Mouse (Mus musculus) MEL (cell line): Measurements from ENCODE around the gene Sbno2. TPM values are rescaled to one million over a fixed set of nuclear protein-coding genes. Genes with fewer than 3 reads are reported as not detected.

Experiments used
- DNase-seq: peaks from one replicate; pipeline ENCODE4 v3.0.0; 2011; ENCODE audit warnings: low read depth, low spot score
- H3K27ac ChIP-seq: 2 replicates; pipeline ENCODE4 v1.5.1; 2012; ENCODE audit warnings: low read depth, mild to moderate bottlenecking, control low read depth, low read length, moderate library complexity; ENCODE audit not compliant: control insufficient read depth
- H3K27me3 ChIP-seq, 2 experiments: fragments of 150-350 bp in 1 of 2; sonication (generic) in 1 of 2; 2 replicates each; pipeline ENCODE4 v1.6.1; 2012; ENCODE audit warnings: low read length in 2 of 2, mild to moderate bottlenecking in 2 of 2, improper control_type of control experiment in 1 of 2, moderate library complexity in 1 of 2; ENCODE audit not compliant: insufficient read depth in 2 of 2, control insufficient read depth in 1 of 2
- H3K36me3 ChIP-seq, 2 experiments: 2 replicates each; pipeline ENCODE4 v1.6.1; 2012 to 2014; ENCODE audit warnings: low read length in 2 of 2, improper control_type of control experiment in 1 of 2, inconsistent platforms in 1 of 2, mild to moderate bottlenecking in 1 of 2; ENCODE audit not compliant: insufficient read depth in 2 of 2, control insufficient read depth in 1 of 2
- H3K4me1 ChIP-seq, 2 experiments: fragments of 150-350 bp in 1 of 2; sonication (generic) in 1 of 2; 2 replicates each; pipeline ENCODE4 v1.6.1; 2012; ENCODE audit warnings: low read length in 2 of 2, improper control_type of control experiment in 1 of 2, mild to moderate bottlenecking in 1 of 2; ENCODE audit not compliant: insufficient read depth in 2 of 2, control insufficient read depth in 1 of 2
- H3K4me3 ChIP-seq, 2 experiments: fragments of 150-350 bp in 1 of 2; sonication (generic) in 1 of 2; 2 replicates each; pipeline ENCODE4 v1.5.1; 2012; ENCODE audit warnings: low read depth in 2 of 2, low read length in 2 of 2, mild to moderate bottlenecking in 2 of 2, moderate library complexity in 2 of 2, control low read depth in 1 of 2, improper control_type of control experiment in 1 of 2; ENCODE audit not compliant: control insufficient read depth in 1 of 2, insufficient read depth in 1 of 2
- H3K79me2 ChIP-seq: 2 replicates; pipeline ENCODE4 v1.6.1; 2012; ENCODE audit warnings: mild to moderate bottlenecking, low read length, moderate library complexity; ENCODE audit not compliant: control insufficient read depth, poor library complexity, insufficient read depth
- H3K9ac ChIP-seq: 2 replicates; pipeline ENCODE4 v1.6.1; 2012; ENCODE audit warnings: low read depth, mild to moderate bottlenecking, control low read depth, low read length, moderate library complexity; ENCODE audit not compliant: control insufficient read depth, poor library complexity, severe bottlenecking
- H3K9me3 ChIP-seq: fragments of 150-350 bp; sonication (generic); replicated peaks from 2 replicates; pipeline ENCODE4 v1.6.1; 2012; ENCODE audit warnings: mild to moderate bottlenecking, low read length, improper control_type of control experiment, moderate library complexity; ENCODE audit not compliant: insufficient read depth
- BHLHE40 ChIP-seq: IDR thresholded peaks from 2 replicates; pipeline ENCODE4 v1.6.1; 2012; ENCODE audit warnings: low read depth, mild to moderate bottlenecking, inconsistent platforms, low read length, improper control_type of control experiment, borderline replicate concordance
- CHD2 ChIP-seq: IDR thresholded peaks from 2 replicates; pipeline ENCODE4 v1.6.1; 2011; ENCODE audit warnings: low read length, improper control_type of control experiment
- CTCF ChIP-seq, 3 experiments: IDR thresholded peaks in 2 of 3; conservative IDR thresholded peaks in 1 of 3; 2 replicates each; pipeline ENCODE4 v1.5.1; 2011 to 2012; ENCODE audit warnings: low read length in 3 of 3, low read depth in 2 of 3, mild to moderate bottlenecking in 2 of 3, improper control_type of control experiment in 1 of 3, inconsistent platforms in 1 of 3, mixed read lengths in 1 of 3, moderate library complexity in 1 of 3; ENCODE audit not compliant: control insufficient read depth in 1 of 3, insufficient read depth in 1 of 3, poor library complexity in 1 of 3, severe bottlenecking in 1 of 3
- E2F4 ChIP-seq: IDR thresholded peaks from 2 replicates; pipeline ENCODE4 v1.6.1; 2011; ENCODE audit warnings: low read depth, low read length, improper control_type of control experiment, borderline replicate concordance
- ELF1 ChIP-seq: IDR thresholded peaks from 2 replicates; pipeline ENCODE4 v1.6.1; 2014; ENCODE audit warnings: low read depth, mild to moderate bottlenecking, inconsistent platforms, low read length, improper control_type of control experiment, moderate library complexity
- GABPA ChIP-seq: IDR thresholded peaks from 2 replicates; pipeline ENCODE4 v1.6.1; 2012; ENCODE audit warnings: low read depth, mild to moderate bottlenecking, inconsistent platforms, low read length, improper control_type of control experiment, moderate library complexity
- GATA1 ChIP-seq: IDR thresholded peaks from 2 replicates; pipeline ENCODE4 v1.6.1; 2011; ENCODE audit warnings: low read depth, low read length, improper control_type of control experiment
- KAT2A ChIP-seq: conservative IDR thresholded peaks from 2 replicates; pipeline ENCODE4 v1.6.1; 2012; ENCODE audit warnings: low read depth, low read length, improper control_type of control experiment, inconsistent platforms
- MAX ChIP-seq: IDR thresholded peaks from 2 replicates; pipeline ENCODE4 v1.6.1; 2011; ENCODE audit warnings: low read length, improper control_type of control experiment
- MAZ ChIP-seq: IDR thresholded peaks from 2 replicates; pipeline ENCODE4 v1.6.1; 2012; ENCODE audit warnings: low read depth, mild to moderate bottlenecking, inconsistent platforms, low read length, improper control_type of control experiment
- MXI1 ChIP-seq: IDR thresholded peaks from 2 replicates; pipeline ENCODE4 v1.6.1; 2011; ENCODE audit warnings: mild to moderate bottlenecking, low read depth, low read length, improper control_type of control experiment
- MYB ChIP-seq: IDR thresholded peaks from 2 replicates; pipeline ENCODE4 v1.6.1; 2011; ENCODE audit warnings: mild to moderate bottlenecking, low read depth, low read length, improper control_type of control experiment
- MYC ChIP-seq: IDR thresholded peaks from 2 replicates; pipeline ENCODE4 v1.6.1; 2011; ENCODE audit warnings: low read depth, mild to moderate bottlenecking, low read length, improper control_type of control experiment, moderate library complexity
- NRF1 ChIP-seq: IDR thresholded peaks from 2 replicates; pipeline ENCODE4 v1.6.1; 2014; ENCODE audit warnings: low read depth, mild to moderate bottlenecking, inconsistent platforms, low read length, improper control_type of control experiment, moderate library complexity; ENCODE audit not compliant: poor library complexity, insufficient read depth, severe bottlenecking
- POLR2A ChIP-seq, 2 experiments: IDR thresholded peaks; 2 replicates each; pipeline ENCODE4 v1.6.1; 2011 to 2012; ENCODE audit warnings: low read length in 2 of 2, mild to moderate bottlenecking in 2 of 2, control low read depth in 1 of 2, improper control_type of control experiment in 1 of 2, low read depth in 1 of 2, moderate library complexity in 1 of 2; ENCODE audit not compliant: control insufficient read depth in 1 of 2, insufficient read depth in 1 of 2, poor library complexity in 1 of 2
- POLR2AphosphoS5 ChIP-seq: IDR thresholded peaks from 2 replicates; pipeline ENCODE4 v1.6.1; 2012; ENCODE audit warnings: low read depth, borderline replicate concordance, mild to moderate bottlenecking, inconsistent platforms, low read length, moderate library complexity, mixed read lengths
- RAD21 ChIP-seq: IDR thresholded peaks from 2 replicates; pipeline ENCODE4 v1.6.1; 2011; ENCODE audit warnings: mild to moderate bottlenecking, low read depth, low read length, improper control_type of control experiment
- RCOR1 ChIP-seq: IDR thresholded peaks from 2 replicates; pipeline ENCODE4 v1.6.1; 2012; ENCODE audit warnings: low read depth, mild to moderate bottlenecking, inconsistent platforms, low read length, improper control_type of control experiment
- SIN3A ChIP-seq: IDR thresholded peaks from 2 replicates; pipeline ENCODE4 v1.6.1; 2012; ENCODE audit warnings: low read length, improper control_type of control experiment, inconsistent platforms
- SMC3 ChIP-seq: IDR thresholded peaks from 2 replicates; pipeline ENCODE4 v1.6.1; 2011; ENCODE audit warnings: low read depth, low read length, improper control_type of control experiment
- TCF12 ChIP-seq: IDR thresholded peaks from 2 replicates; pipeline ENCODE4 v1.6.1; 2014; ENCODE audit warnings: low read depth, mild to moderate bottlenecking, inconsistent platforms, low read length, improper control_type of control experiment, moderate library complexity
- USF2 ChIP-seq, 2 experiments: IDR thresholded peaks; 2 replicates each; pipeline ENCODE4 v1.6.1; 2011 to 2012; ENCODE audit warnings: improper control_type of control experiment in 2 of 2, low read length in 2 of 2, borderline replicate concordance in 1 of 2, inconsistent platforms in 1 of 2, low read depth in 1 of 2, mild to moderate bottlenecking in 1 of 2; ENCODE audit not compliant: insufficient read depth in 1 of 2
- ZNF384 ChIP-seq: IDR thresholded peaks from 2 replicates; pipeline ENCODE4 v1.6.1; 2012; ENCODE audit warnings: low read depth, mild to moderate bottlenecking, inconsistent platforms, low read length, improper control_type of control experiment
- polyA plus RNA-seq, 2 experiments: library from polyadenylated mRNA; stranded (reverse) in 1 of 2; unstranded in 1 of 2; fragments of >175 nt in 1 of 2; fragments of >200 nt in 1 of 2; gene quantifications; 2 replicates each; pipeline versions ENCODE4 v1.2.1 to v1.2.4; 2012; ENCODE audit warnings: low replicate concordance in 2 of 2, low read depth in 1 of 2; ENCODE audit not compliant: insufficient read length in 2 of 2, insufficient read depth in 1 of 2, missing spikeins in 1 of 2
- total RNA-seq: library from RNA; depleted of rRNA; stranded (reverse); fragments of 300-350 nt; gene quantifications from 2 replicates; pipeline ENCODE4 v1.2.3, GENCODE M21; 2012

The Sbno2 gene
- total and polyA plus RNA-seq, 3 experiments, result 15.8 to 29.0 TPM; not detected in 1

DNA sequence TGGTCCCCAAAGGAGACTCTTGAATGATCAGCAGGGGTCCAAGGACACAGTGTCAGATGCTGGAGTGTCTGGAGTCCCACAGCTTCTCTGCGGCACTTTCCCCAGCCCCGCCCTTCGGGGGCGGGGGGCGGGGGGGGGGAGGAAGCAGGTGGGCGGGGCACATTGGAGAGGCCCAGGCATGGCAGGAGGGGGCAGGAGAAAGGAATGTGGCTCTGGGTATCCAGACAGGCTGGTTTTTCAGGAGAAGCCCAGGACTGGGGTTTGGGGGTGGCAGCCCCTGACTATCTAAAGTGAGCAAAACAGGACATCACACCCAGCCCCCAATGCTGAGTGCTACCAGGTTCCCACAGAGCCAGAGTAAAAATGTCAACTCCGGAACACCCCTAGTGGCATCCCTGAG, 8.1 kb downstream of the Sbno2 start:
- Histone ChIP-seq H3K27me3 (no peaks in the 10 kb centered on the region), H3K27ac (no peak overlapping the region)
- no peak for TF ChIP-seq MYB
- no peak for TF ChIP-seq MXI1
- TF ChIP-seq GABPA, result no peak
- TF ChIP-seq SMC3, result no peak
- no peak for TF ChIP-seq GATA1
- TF ChIP-seq, all 39 proteins: peak for 0
- H3K4me1 ChIP-seq, result peaks cover 7 to 28% of the 10 kb centered on the region in 2 experiments
- no peak overlapping the region for H3K9ac ChIP-seq
- DNase-seq, result no peak
- peaks cover 0 to 14% of the 10 kb centered on the region in 2 experiments; a peak in 3 of 4 replicates for H3K36me3 ChIP-seq
- H3K4me3 ChIP-seq, result no peak overlapping the region
- no peaks in the 10 kb centered on the region for H3K9me3 ChIP-seq
- peaks cover 46% of the 10 kb centered on the region for H3K79me2 ChIP-seq

DNA sequence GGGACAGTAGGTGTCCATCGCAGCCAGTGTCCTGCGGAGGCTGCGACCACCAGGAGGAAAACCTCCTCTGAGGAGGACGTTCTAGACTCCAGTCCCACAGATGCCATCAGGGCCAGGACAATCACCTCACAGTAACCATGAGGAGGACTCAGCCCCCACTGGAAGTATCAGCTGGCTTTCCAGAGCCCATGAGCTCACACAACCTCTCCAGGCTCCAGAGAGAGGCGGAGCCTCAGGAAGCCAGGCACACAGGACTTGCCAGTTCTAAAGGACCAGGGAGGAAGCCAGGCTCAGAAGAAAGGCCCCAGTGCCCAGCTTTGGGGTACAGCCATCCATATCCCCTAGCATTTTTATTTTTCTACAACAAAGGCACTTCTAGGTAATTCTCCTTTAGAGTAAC, 9.8 kb downstream of the Sbno2 start:
- H3K27me3 ChIP-seq, result no peaks in the 10 kb centered on the region
- peaks cover 2 to 20% of the 10 kb centered on the region in 2 experiments for H3K4me1 ChIP-seq
- no peaks in the 10 kb centered on the region for H3K9me3 ChIP-seq
- no peak overlapping the region for H3K9ac ChIP-seq
- H3K27ac ChIP-seq, result no peak overlapping the region
- TF ChIP-seq SIN3A (no peak), GABPA (no peak), POLR2A (IDR thresholded peaks at IDR 0.05; ENCODE audit: control insufficient read depth in 1 of 2, insufficient read depth in 1 of 2, low read depth in 1 of 2, low read length in 2 of 2, poor library complexity in 1 of 2) (0 out of 4 replicates have a peak, but pooled peaks of 1 of the 2 experiments have one; percentile 21)
- TF ChIP-seq, all 39 proteins: peak for 1
- Histone ChIP-seq H3K36me3 (peaks cover 0 to 9% of the 10 kb centered on the region in 2 experiments; a peak in 3 of 4 replicates), H3K4me3 (no peak overlapping the region), H3K79me2 (peaks cover 29% of the 10 kb centered on the region)
- no peak for DNase-seq

DNA sequence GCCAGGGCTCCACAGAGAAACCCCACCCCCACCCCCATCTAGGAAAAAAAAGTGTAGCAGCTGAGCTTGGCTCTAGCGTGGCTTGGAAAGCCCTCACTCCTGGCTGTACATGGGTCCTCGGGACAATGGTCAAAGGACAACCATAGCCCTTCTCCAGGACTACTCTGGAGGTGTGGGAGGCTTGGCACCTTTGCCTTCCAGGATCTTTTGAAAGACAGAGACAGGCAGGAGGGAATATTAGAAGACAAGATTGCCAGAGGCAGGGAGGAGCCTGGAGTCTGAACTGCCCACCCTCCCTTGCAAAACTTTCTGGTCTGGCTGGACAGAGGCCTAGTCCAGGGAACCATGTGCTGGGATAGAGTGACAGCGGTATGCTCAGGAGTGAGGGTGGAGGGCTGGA, 10.7 kb downstream of the Sbno2 start:
- no peaks in the 10 kb centered on the region for H3K9me3 ChIP-seq
- no peak for TF ChIP-seq GABPA
- TF ChIP-seq NRF1, result no peak
- no peak for TF ChIP-seq MAZ
- no peak for TF ChIP-seq ZNF384
- no peak for TF ChIP-seq ELF1
- no peak for TF ChIP-seq CHD2
- no peak for TF ChIP-seq MYC
- no peak for TF ChIP-seq POLR2AphosphoS5
- no peak for TF ChIP-seq BHLHE40
- no peak for TF ChIP-seq TCF12
- TF ChIP-seq GATA1, result no peak
- TF ChIP-seq E2F4, result no peak
- no peak for TF ChIP-seq SMC3
- TF ChIP-seq RAD21, result no peak
- TF ChIP-seq KAT2A, result no peak
- no peak for TF ChIP-seq USF2 (IDR thresholded peaks at IDR 0.05; ENCODE audit: borderline replicate concordance in 1 of 2, insufficient read depth in 1 of 2, low read depth in 1 of 2, low read length in 2 of 2)
- TF ChIP-seq CTCF (IDR thresholded peaks at IDR 0.05 in 2 of 3, conservative IDR thresholded peaks at IDR 0.05 in 1 of 3; ENCODE audit: control insufficient read depth in 1 of 3, insufficient read depth in 1 of 3, low read depth in 2 of 3, low read length in 3 of 3, poor library complexity in 1 of 3, severe bottlenecking in 1 of 3), result no peak
- TF ChIP-seq MAX, result no peak
- no peak for TF ChIP-seq MXI1
- no peak for TF ChIP-seq RCOR1
- H3K36me3 ChIP-seq, result peaks cover 0 to 9% of the 10 kb centered on the region in 2 experiments; a peak in 3 of 4 replicates
- H3K4me1 ChIP-seq, result peaks cover 2 to 20% of the 10 kb centered on the region in 2 experiments
- H3K4me3 ChIP-seq, result no peak overlapping the region
- H3K79me2 ChIP-seq, result peaks cover 22% of the 10 kb centered on the region
- no peak overlapping the region for H3K27ac ChIP-seq
- DNase-seq, result no peak
- no peak overlapping the region for H3K9ac ChIP-seq
- H3K27me3 ChIP-seq, result no peaks in the 10 kb centered on the region
